Mouse (Mus musculus) mouse trophoblast stem cell (cell line): Measurements from ENCODE around the gene Rftn1.

Source experiments
- in situ Hi-C, 2 experiments: fragments of 300-500 bp; cut with MseI, MboI; formaldehyde crosslinking; loops; 2 replicates in 1 of 2; 3 replicates in 1 of 2; pipeline ENCODE4 v1.15.1; 2025

The Rftn1 gene

GRCm38 (mm10) chr17:49992625-49993603 is 197.6 kb downstream of the Rftn1 start:
- in situ Hi-C loops = no loop called here

DNA sequence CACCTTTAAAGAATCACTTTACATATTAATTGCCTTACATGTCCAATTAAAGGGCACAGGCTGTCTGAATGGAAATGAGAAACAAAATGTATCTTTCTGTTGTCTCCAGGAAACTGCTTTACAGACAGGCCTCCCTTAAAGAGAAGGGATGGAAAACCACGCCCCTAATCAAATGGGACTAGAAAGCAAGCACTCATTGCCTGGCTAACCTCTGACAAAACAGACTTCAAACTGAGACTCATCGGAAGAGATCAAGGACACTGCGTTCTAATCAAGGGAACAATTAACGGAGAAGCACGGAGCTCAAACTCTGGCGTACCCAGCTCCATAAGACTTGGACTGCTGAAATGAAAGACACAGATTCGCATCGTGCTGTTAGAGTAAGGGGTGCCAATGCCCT is 200.9 kb downstream of the Rftn1 start:
- in situ Hi-C loops = no loop called here

DNA sequence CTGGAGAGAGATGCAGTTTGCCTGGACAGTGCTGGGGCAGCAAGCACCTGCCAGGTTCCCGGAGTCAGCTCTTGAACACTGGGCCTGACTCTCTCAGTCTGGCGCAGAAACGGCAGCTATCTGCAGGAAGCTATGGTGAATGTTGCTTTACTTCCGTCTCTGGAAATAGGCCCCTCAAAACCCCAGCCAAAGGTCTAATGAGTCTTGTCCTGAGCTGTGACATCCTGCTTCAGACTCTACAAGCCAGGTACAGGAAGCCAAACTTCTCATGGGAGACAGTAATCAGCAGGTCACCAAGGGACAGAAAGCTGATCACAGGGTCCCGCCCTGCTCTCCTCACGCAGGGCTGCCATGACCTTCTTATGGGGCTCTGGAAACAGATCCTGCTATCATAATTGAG is 203.4 kb downstream of the Rftn1 start:
- in situ Hi-C loops = no loop called here

GRCm38 (mm10) chr17:49983478-49983877 is 207.0 kb downstream of the Rftn1 start:
- in situ Hi-C loops = no loop called here

DNA sequence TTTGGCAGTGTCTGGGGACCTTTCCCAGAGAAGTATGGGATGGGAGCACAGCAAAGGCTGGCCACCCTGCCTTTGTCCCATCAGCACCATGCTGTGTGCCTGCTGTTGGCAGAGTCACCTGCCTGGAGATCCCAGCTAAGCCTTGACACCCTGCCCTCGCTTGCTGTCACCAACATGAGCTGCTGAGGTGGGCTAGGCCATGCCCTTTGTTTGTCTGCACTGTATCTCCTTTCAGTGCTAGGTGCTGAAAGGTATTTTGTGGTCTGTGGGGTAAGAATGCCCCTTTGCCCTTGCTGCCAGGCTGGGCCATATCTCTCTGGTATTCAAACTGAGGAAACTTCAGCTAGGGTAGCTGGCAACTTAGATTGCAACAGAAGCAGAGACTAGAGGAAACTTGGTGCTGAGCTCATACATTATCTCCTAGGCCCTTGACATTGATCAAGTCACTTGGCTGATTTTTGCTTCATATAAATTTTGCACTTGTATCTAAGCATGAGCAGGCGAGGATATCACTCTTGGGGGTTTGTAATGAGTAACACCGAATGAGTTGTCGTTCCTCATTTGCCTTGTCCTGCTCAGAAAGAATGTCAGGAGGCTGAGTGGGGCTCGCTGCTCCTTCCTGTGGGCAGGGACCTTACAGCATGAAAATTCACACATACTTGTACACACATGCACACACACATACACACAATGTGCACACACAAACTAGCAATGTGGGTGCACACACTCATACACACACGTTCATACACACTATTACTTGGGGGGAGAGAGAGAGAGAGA is 207.7 kb downstream of the Rftn1 start:
- in situ Hi-C loops = no loop called here

GRCm38 (mm10) chr17:49981591-49981990 is 208.9 kb downstream of the Rftn1 start:
- in situ Hi-C loops = no loop called here

DNA sequence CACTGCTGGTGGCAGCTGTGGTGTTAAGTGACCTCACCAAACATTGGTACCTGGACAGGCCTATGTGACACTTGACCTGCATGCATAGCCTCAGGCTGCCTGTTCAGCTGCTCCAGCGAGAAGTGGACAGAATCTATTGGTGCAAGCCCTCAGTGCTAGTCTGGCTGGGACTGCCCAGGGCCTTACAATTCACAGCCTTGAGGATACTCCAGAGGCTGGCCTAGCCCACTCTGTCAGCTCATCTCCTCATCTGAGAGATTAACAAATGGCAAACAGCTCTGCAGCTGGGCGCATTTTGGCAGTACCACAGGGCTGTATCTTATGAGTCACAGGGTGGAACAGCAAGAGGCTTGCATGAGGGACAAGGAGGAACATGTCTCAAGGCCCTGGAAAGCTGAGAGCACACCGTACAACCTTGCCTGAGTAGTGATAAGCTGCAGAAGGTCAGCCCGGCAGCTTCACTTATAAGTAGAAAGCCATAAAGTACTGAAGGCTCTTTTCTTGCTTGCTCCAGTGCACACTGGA is 210.7 kb downstream of the Rftn1 start:
- in situ Hi-C loops = no loop called here

GRCm38 (mm10) chr17:49977424-49977790 is 213.1 kb downstream of the Rftn1 start:
- in situ Hi-C loops = no loop called here

DNA sequence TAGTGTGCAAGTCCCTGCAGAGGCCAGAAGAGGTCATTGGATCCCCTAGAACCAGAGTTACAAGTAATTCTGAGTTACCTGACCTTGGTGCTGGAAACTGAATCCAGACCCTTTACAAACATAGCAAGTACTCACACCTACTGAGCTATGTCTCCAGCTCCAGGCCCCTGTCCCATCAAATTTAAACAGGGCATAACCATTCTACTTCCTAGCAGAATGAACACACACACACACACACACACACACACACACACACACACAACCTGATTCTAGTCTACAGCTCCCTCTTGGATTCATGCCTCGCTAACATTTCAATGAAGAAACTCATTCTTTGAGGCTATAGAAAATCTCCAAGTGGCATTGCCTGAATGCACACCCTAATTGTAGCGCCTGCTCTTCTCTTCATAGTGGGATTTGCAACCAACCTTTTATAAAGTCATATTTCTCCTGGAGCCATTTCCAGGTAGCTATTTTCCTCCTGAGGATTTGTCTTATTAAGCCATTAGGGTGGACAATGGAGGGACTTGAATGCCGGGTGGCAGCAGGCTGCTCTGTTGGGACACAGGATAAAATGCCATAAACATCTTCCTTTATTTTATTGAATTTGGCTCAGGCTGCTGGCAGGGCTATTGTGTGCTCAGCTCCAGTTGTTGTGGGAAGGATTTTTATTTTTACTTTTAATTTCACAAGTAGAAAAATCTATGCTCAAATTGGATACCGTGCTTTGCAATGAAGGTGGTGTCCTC is 213.6 kb downstream of the Rftn1 start:
- in situ Hi-C loops = no loop called here

- in situ Hi-C loops = no loop called here
These were observed 215.0 kb downstream of the Rftn1 start for GRCm38 (mm10) chr17:49975481-49975880.

DNA sequence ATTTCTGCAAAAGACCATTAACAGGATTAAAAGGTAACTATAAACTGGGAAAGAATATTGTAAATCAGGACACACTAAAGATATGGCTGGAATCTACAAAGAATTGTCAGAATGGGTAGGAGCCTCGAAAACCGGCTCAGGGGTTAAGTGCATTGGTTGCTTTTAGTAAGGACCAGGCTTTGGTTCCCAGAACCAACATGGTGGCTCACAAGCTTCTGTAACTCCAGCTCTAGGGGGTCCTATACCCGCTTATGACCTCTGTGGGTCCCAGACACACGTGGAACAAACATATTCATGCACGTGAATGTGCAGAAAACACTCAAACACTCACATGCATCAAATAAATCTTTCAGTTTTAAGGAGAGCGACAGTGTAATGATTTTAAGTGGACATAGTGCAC is 215.5 kb downstream of the Rftn1 start:
- in situ Hi-C loops = no loop called here

GRCm38 (mm10) chr17:49972164-49972563 is 218.3 kb downstream of the Rftn1 start:
- in situ Hi-C loops = no loop called here

- in situ Hi-C loops = no loop called here
These were observed 219.4 kb downstream of the Rftn1 start for GRCm38 (mm10) chr17:49971057-49971456.

GRCm38 (mm10) chr17:49968467-49969207 is 221.8 kb downstream of the Rftn1 start:
- in situ Hi-C loops = no loop called here

- in situ Hi-C loops = no loop called here
These were observed 224.4 kb downstream of the Rftn1 start for GRCm38 (mm10) chr17:49965846-49966762.

DNA sequence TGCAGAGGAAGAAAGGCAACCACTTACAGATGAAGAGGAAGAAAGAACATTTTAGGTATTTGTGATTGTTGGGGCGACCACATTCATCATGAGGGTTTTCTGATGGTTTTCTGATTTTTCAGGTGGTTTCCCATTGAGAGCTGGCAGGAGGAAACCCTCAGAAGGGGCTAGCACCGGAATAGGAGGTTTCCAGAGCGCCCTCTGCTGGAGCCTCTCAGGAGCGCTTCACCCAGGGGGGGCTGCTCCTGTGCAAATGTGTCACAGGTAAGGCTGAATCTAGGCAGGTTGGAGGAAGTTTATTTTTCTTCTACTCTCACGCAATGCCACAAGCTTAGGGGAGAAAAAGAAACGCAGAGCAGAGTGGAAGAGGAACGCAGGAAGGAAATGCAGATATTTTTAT is 225.4 kb downstream of the Rftn1 start:
- in situ Hi-C loops = no loop called here

DNA sequence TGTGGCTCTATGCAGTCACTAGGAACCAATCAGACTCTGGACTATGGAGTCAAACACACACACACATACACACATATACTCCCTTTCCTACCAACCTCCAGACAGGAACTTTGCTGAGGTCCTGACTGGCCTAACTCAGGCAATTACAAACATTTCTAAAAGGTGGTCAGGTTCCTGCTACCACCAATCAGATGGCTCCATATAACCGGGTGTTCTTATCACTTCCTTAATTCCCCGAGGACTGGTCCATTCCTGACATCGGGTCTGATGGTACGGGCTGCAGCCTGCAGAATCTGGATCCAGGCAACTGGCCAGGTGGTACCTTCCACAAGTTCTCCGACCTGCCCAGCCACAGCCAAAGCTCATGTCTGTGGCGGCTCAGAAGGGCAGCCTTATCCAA is 226.0 kb downstream of the Rftn1 start:
- in situ Hi-C loops = no loop called here

GRCm38 (mm10) chr17:49959021-49959420 is 231.5 kb downstream of the Rftn1 start:
- in situ Hi-C loops = loop anchor here in 1 of 2 experiments (10.0 kb wide), 1 partner anchor 276 kb away; no protein-coding TSS in a partner anchor

DNA sequence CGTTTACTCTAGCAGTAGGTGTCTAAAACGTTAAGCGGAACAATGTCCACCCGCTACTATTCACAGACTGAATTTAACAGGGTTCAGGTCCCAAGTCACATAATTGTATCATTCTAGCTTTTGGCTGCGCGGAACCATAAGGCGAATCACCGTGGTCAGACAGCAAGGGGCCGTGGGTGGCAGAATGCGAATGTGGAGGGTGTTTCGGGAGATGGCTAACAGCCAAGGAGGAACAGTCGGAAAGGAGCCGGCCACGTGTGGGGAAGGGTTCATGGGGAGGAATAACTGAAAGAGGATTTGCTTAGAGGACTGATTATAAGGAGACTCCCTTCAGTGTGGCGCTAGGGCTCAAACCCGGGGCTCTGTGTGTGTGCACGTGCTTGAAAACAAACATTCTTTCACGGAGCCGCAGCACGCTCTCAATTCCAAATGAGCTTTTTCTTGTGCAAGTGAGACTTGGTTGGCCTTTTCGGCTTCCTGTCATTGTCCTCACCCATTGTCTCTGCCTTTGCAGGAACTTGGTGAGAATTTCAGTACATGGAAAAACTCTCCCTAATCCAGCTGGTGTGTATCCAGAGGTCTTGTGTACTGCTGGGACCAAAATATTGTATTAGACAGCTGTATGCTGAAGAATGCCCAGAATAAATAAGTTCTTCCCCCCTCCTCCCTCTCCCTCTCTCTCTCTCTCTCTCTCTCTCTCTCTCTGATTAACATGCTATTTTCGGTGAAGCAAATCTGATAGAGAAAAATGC is 238.4 kb downstream of the Rftn1 start:
- in situ Hi-C loops = loop anchor here (5.0 to 10.0 kb wide), 2 partner anchors 283 to 285 kb away; no protein-coding TSS in a partner anchor
